Mouse (Mus musculus) intestine, embryonic 14.5 days (tissue): Measurements from ENCODE around the gene Srrm4. TPM values are rescaled to one million over a fixed set of nuclear protein-coding genes. Genes with fewer than 3 reads are reported as not detected.
A peak's percentile ranks its signal among the peaks of the same experiment; 100 is the strongest.
"Not testable (repeated sequence)": the region's sequence is repeated elsewhere in the genome, so short reads cannot be mapped to it uniquely, and the experiment has no call there.

ENCODE experiments used
- ATAC-seq: fragments of 200-750 bp; cut with Nextera tagmentation; replicated peaks from 2 replicates; pipeline ENCODE4 v1.8.0; 2017; ENCODE audit warnings: low read depth, moderate number of reproducible peaks, moderate TSS enrichment, moderate library complexity; ENCODE audit not compliant: low FRiP score, low TSS enrichment
- DNase-seq: peaks from one replicate; pipeline ENCODE4 v3.0.0-alpha.2; 2018; ENCODE audit warnings: low spot score
- H3K27ac ChIP-seq: fragments of 300-500 bp; sonication (generic); 2 replicates; pipeline ENCODE4 v1.5.1; 2014; ENCODE audit warnings: low read depth, mild to moderate bottlenecking, control low read depth
- H3K27me3 ChIP-seq: fragments of 300-500 bp; sonication (generic); replicated peaks from 2 replicates; pipeline ENCODE4 v1.6.1; 2014; ENCODE audit warnings: low read length, control low read depth; ENCODE audit not compliant: control insufficient read depth, insufficient read depth
- H3K36me3 ChIP-seq: fragments of 300-500 bp; sonication (generic); 2 replicates; pipeline ENCODE4 v1.6.1; 2014; ENCODE audit warnings: low read length, control low read depth; ENCODE audit not compliant: control insufficient read depth, insufficient read depth
- H3K4me1 ChIP-seq: fragments of 300-500 bp; sonication (generic); replicated peaks from 2 replicates; pipeline ENCODE4 v1.6.1; 2014; ENCODE audit warnings: low read length, control low read depth, mixed read lengths; ENCODE audit not compliant: control insufficient read depth, insufficient read depth
- H3K4me2 ChIP-seq: fragments of 300-500 bp; sonication (generic); 2 replicates; pipeline ENCODE4 v1.6.1; 2014; ENCODE audit warnings: low read length
- H3K4me3 ChIP-seq: fragments of 300-500 bp; sonication (generic); 2 replicates; pipeline ENCODE4 v1.5.1; 2014; ENCODE audit warnings: low read depth, low read length, control low read depth, mixed read lengths
- H3K9ac ChIP-seq: fragments of 300-500 bp; sonication (generic); 2 replicates; pipeline ENCODE4 v1.6.1; 2014; ENCODE audit warnings: mild to moderate bottlenecking, low read length
- H3K9me3 ChIP-seq: fragments of 300-500 bp; sonication (generic); 2 replicates; pipeline ENCODE4 v1.6.1; 2016; ENCODE audit warnings: low read length, control low read depth; ENCODE audit not compliant: control insufficient read depth
- WGBS: fragments of 180-500 bp; shearing (Covaris S2); extraction: QIAGEN DNeasy Blood & Tissue Kit; methylation state at CpG from one replicate; pipeline ENCODE4 v1.1.7; 2014; 5-methylcytosine and 5-hydroxymethylcytosine counted together
- polyA plus RNA-seq: library from polyadenylated mRNA; unstranded; fragments of >200 nt; fragmentation: Nextera tagmentation; extraction: Ambion mirVana; gene quantifications from 2 replicates; pipeline ENCODE4 v1.2.1, GENCODE M21; 2014

The Srrm4 gene
- polyA plus RNA-seq, 1 experiment from 2014 or later, result 2.7 TPM

- ATAC-seq (no peak), DNase-seq (no peak)
- Histone ChIP-seq H3K4me2 (no peak overlapping the region), H3K4me1 (no peaks in the 10 kb centered on the region), H3K9me3 (no peaks in the 10 kb centered on the region), H3K27me3 (no peaks in the 10 kb centered on the region), H3K36me3 (no peaks in the 10 kb centered on the region), H3K4me3 (no peak overlapping the region), H3K27ac (no peak overlapping the region), H3K9ac (no peak overlapping the region)
Observed at GRCm38 (mm10) chr5:116436117-116436516, 155.5 kb downstream of the Srrm4 start.

GRCm38 (mm10) chr5:116434976-116435850 is 156.4 kb downstream of the Srrm4 start:
- DNase-seq, result no peak
- no peak for ATAC-seq
- no peak overlapping the region for H3K27ac ChIP-seq
- no peaks in the 10 kb centered on the region for H3K4me1 ChIP-seq
- H3K36me3 ChIP-seq, result no peaks in the 10 kb centered on the region
- 58% methylated on average over 13 of the region's 13 CpGs for WGBS
- H3K27me3 ChIP-seq, result no peaks in the 10 kb centered on the region
- H3K4me3 ChIP-seq, result no peak overlapping the region
- no peak overlapping the region for H3K4me2 ChIP-seq
- H3K9me3 ChIP-seq, result no peaks in the 10 kb centered on the region
- no peak overlapping the region for H3K9ac ChIP-seq

GRCm38 (mm10) chr5:116432871-116433270 is 158.7 kb downstream of the Srrm4 start:
- no peak overlapping the region for H3K27ac ChIP-seq
- H3K9me3 ChIP-seq, result no peaks in the 10 kb centered on the region
- H3K36me3 ChIP-seq, result no peaks in the 10 kb centered on the region
- no peaks in the 10 kb centered on the region for H3K4me1 ChIP-seq
- 63% methylated on average over 7 of the region's 7 CpGs for WGBS
- DNase-seq (no peak), ATAC-seq (no peak)
- no peak overlapping the region for H3K4me2 ChIP-seq
- H3K27me3 ChIP-seq, result no peaks in the 10 kb centered on the region
- no peak overlapping the region for H3K4me3 ChIP-seq
- H3K9ac ChIP-seq, result no peak overlapping the region

GRCm38 (mm10) chr5:116426701-116427100 is 164.9 kb downstream of the Srrm4 start:
- H3K27me3 ChIP-seq, result no peaks in the 10 kb centered on the region
- no peak overlapping the region for H3K4me3 ChIP-seq
- no peak overlapping the region for H3K9ac ChIP-seq
- H3K36me3 ChIP-seq, result no peaks in the 10 kb centered on the region
- no peak overlapping the region for H3K4me2 ChIP-seq
- DNase-seq (no peak), ATAC-seq (no peak)
- peaks cover 11% of the 10 kb centered on the region for H3K4me1 ChIP-seq
- H3K9me3 ChIP-seq, result no peaks in the 10 kb centered on the region
- WGBS, result 76% methylated on average over 2 of the region's 2 CpGs
- H3K27ac ChIP-seq, result no peak overlapping the region

GRCm38 (mm10) chr5:116425709-116426108 is 165.9 kb downstream of the Srrm4 start:
- H3K9ac ChIP-seq, DNase-seq, H3K27me3 ChIP-seq, H3K4me2 ChIP-seq, H3K9me3 ChIP-seq, H3K36me3 ChIP-seq, H3K27ac ChIP-seq, H3K4me3 ChIP-seq, ATAC-seq: not testable (repeated sequence)
- WGBS, result 69% methylated on average over 3 of the region's 3 CpGs
- peaks cover 15% of the 10 kb centered on the region for H3K4me1 ChIP-seq

GRCm38 (mm10) chr5:116425273-116425672 is 166.3 kb downstream of the Srrm4 start:
- no peak overlapping the region for H3K27ac ChIP-seq
- no peak overlapping the region for H3K9ac ChIP-seq
- H3K4me2 ChIP-seq, result no peak overlapping the region
- peaks cover 19% of the 10 kb centered on the region for H3K4me1 ChIP-seq
- no peaks in the 10 kb centered on the region for H3K36me3 ChIP-seq
- no peak for ATAC-seq
- WGBS, result 28% methylated on average over 7 of the region's 7 CpGs
- H3K9me3 ChIP-seq, result no peaks in the 10 kb centered on the region
- no peak for DNase-seq
- no peaks in the 10 kb centered on the region for H3K27me3 ChIP-seq
- no peak overlapping the region for H3K4me3 ChIP-seq

- no peak for DNase-seq
- Histone ChIP-seq H3K36me3 (no peaks in the 10 kb centered on the region), H3K4me2 (no peak overlapping the region), H3K9ac (no peak overlapping the region), H3K9me3 (no peaks in the 10 kb centered on the region), H3K4me3 (no peak overlapping the region), H3K4me1 (peaks cover 19% of the 10 kb centered on the region), H3K27me3 (no peaks in the 10 kb centered on the region), H3K27ac (no peak overlapping the region)
- ATAC-seq, result no peak
- WGBS, result 71% methylated on average over 8 of the region's 8 CpGs
Observed at GRCm38 (mm10) chr5:116423746-116424145, 167.9 kb downstream of the Srrm4 start.

- Histone ChIP-seq H3K9ac (peak within 1 kb of the TSS; percentile 48), H3K36me3 (no peaks in the 10 kb centered on the region), H3K27ac (peak within 1 kb of the TSS; percentile 24; the same call in 1 of the 2 replicates), H3K27me3 (no peaks in the 10 kb centered on the region), H3K9me3 (no peaks in the 10 kb centered on the region), H3K4me3 (peak within 1 kb of the TSS; percentile 31), H3K4me1 (peaks cover 19% of the 10 kb centered on the region), H3K4me2 (peak within 1 kb of the TSS; percentile 52)
- 1% methylated on average over 20 of the region's 20 CpGs for WGBS
- peak; percentile 80 for DNase-seq
- peak; percentile 74 for ATAC-seq
Observed at GRCm38 (mm10) chr5:116422699-116423201, 168.9 kb downstream of the Srrm4 start, which contains the start of gene Hspb8. TSS of gene Hspb8 (minus strand) at chr5:116422864.
